Mouse (Mus musculus) lung, embryonic 14.5 days (tissue): Measurements from ENCODE around the gene Hspbp1. TPM values are rescaled to one million over a fixed set of nuclear protein-coding genes. Genes with fewer than 3 reads are reported as not detected.
A peak's percentile ranks its signal among the peaks of the same experiment; 100 is the strongest.

Experiments
- ATAC-seq: fragments of 200-750 bp; cut with Nextera tagmentation; 2 replicates; pipeline ENCODE4 v1.8.0; 2017; ENCODE audit warnings: mild to moderate bottlenecking, moderate TSS enrichment, moderate library complexity; ENCODE audit not compliant: insufficient read depth
- DNase-seq: peaks from one replicate; pipeline ENCODE4 v3.0.0-alpha.2; 2015
- H3K27ac ChIP-seq: fragments of 300-500 bp; sonication (generic); 2 replicates; pipeline ENCODE4 v1.5.1; 2014; ENCODE audit warnings: low read depth, mild to moderate bottlenecking, moderate library complexity
- H3K27me3 ChIP-seq: fragments of 300-500 bp; sonication (generic); 2 replicates; pipeline ENCODE4 v1.6.1; 2014; ENCODE audit warnings: low read length, control low read depth; ENCODE audit not compliant: insufficient read depth
- H3K36me3 ChIP-seq: fragments of 300-500 bp; sonication (generic); 2 replicates; pipeline ENCODE4 v1.6.1; 2014; ENCODE audit warnings: control low read depth; ENCODE audit not compliant: insufficient read depth
- H3K4me1 ChIP-seq: fragments of 300-500 bp; sonication (generic); 2 replicates; pipeline ENCODE4 v1.6.1; 2014; ENCODE audit warnings: antibody characterized with exemption, control low read depth; ENCODE audit not compliant: insufficient read depth
- H3K4me2 ChIP-seq: fragments of 300-500 bp; sonication (generic); 2 replicates; pipeline ENCODE4 v1.6.1; 2014; ENCODE audit warnings: mild to moderate bottlenecking
- H3K4me3 ChIP-seq: fragments of 300-500 bp; sonication (generic); 2 replicates; pipeline ENCODE4 v1.5.1; 2014; ENCODE audit warnings: low read depth, low read length
- H3K9ac ChIP-seq: fragments of 300-500 bp; sonication (generic); 2 replicates; pipeline ENCODE4 v1.6.1; 2014
- H3K9me3 ChIP-seq: fragments of 300-500 bp; sonication (generic); 2 replicates; pipeline ENCODE4 v1.6.1; 2016; ENCODE audit warnings: low read depth, low read length, control low read depth
- CTCF ChIP-seq: IDR thresholded peaks from 2 replicates; pipeline ENCODE4 v1.5.1; 2016; ENCODE audit warnings: antibody characterized with exemption, low read depth
- WGBS: fragments of 180-500 bp; shearing (Covaris S2); extraction: QIAGEN DNeasy Blood & Tissue Kit; methylation state at CpG from one replicate; pipeline ENCODE4 v1.1.7; 2014; 5-methylcytosine and 5-hydroxymethylcytosine counted together
- polyA plus RNA-seq: library from polyadenylated mRNA; unstranded; fragments of >200 nt; fragmentation: Nextera tagmentation; extraction: Ambion mirVana; gene quantifications from 2 replicates; pipeline ENCODE4 v1.2.1, GENCODE M21; 2014

Hspbp1 gene
- polyA plus RNA-seq, 1 experiment from 2014 or later: 98.5 TPM

GRCm38 (mm10) chr7:4669156-4669555, 15.7 kb downstream of the Hspbp1 start:
- H3K36me3 ChIP-seq: peaks cover 46% of the 10 kb centered on the region
- no peak for TF ChIP-seq CTCF
- no peak overlapping the region for H3K4me2 ChIP-seq
- no peaks in the 10 kb centered on the region for H3K27me3 ChIP-seq
- H3K4me1 ChIP-seq: no peaks in the 10 kb centered on the region
- H3K9me3 ChIP-seq: no peaks in the 10 kb centered on the region
- WGBS: 96% methylated on average over 9 of the region's 9 CpGs
- H3K9ac ChIP-seq: no peak overlapping the region
- no peak for ATAC-seq
- no peak overlapping the region for H3K4me3 ChIP-seq
- DNase-seq: no peak
- no peak overlapping the region for H3K27ac ChIP-seq

- Histone ChIP-seq H3K4me1 (no peaks in the 10 kb centered on the region), H3K27ac (no peak overlapping the region), H3K9ac (no peak overlapping the region), H3K4me3 (no peak overlapping the region), H3K9me3 (no peaks in the 10 kb centered on the region), H3K36me3 (peaks cover 49% of the 10 kb centered on the region), H3K4me2 (no peak overlapping the region), H3K27me3 (no peaks in the 10 kb centered on the region)
- no peak for TF ChIP-seq CTCF
- WGBS: 96% methylated on average over 8 of the region's 8 CpGs
- ATAC-seq (no peak), DNase-seq (no peak)
These were observed 16.4 kb downstream of the Hspbp1 start for GRCm38 (mm10) chr7:4668506-4668905.

DNA sequence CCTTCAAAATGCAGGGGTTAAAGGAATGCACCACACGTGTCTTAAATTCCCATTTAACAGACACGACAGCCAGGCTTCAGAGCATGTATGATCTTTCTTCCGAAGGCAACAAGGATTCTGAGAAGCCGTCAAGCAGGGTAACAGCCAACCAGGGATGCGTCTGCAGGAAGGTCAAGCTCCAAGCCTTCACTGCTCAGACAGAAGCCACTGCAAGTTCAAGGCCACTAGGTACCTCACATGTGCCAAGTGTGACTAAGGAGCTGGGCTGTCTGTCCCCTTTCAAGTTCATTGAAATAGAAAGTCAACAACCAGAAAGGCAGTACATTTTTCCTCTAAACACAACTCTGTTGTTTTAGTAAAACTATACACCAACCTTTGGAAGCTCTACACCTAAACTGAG, 18.0 kb downstream of the Hspbp1 start:
- WGBS: 96% methylated on average over 5 of the region's 5 CpGs
- H3K36me3 ChIP-seq: peaks cover 58% of the 10 kb centered on the region
- no peak for ATAC-seq

GRCm38 (mm10) chr7:4663742-4664141, 21.1 kb downstream of the Hspbp1 start:
- 87% methylated on average over 2 of the region's 2 CpGs for WGBS
- no peak overlapping the region for H3K4me2 ChIP-seq
- H3K27ac ChIP-seq: no peak overlapping the region
- ATAC-seq (no peak), DNase-seq (no peak)
- no peak overlapping the region for H3K9ac ChIP-seq
- H3K4me1 ChIP-seq: no peaks in the 10 kb centered on the region
- no peaks in the 10 kb centered on the region for H3K9me3 ChIP-seq
- no peak for TF ChIP-seq CTCF
- H3K36me3 ChIP-seq: peaks cover 45% of the 10 kb centered on the region
- H3K27me3 ChIP-seq: no peaks in the 10 kb centered on the region
- no peak overlapping the region for H3K4me3 ChIP-seq

More for the DNA sequence above, 18.0 kb downstream of the Hspbp1 start:
- H3K4me2 ChIP-seq: no peak overlapping the region
- H3K9ac ChIP-seq: no peak overlapping the region
- DNase-seq: no peak
- no peak overlapping the region for H3K27ac ChIP-seq
- no peak for TF ChIP-seq CTCF
- H3K9me3 ChIP-seq: no peaks in the 10 kb centered on the region
- no peaks in the 10 kb centered on the region for H3K27me3 ChIP-seq
- no peaks in the 10 kb centered on the region for H3K4me1 ChIP-seq
- H3K4me3 ChIP-seq: no peak overlapping the region

- Histone ChIP-seq H3K36me3 (peaks cover 42% of the 10 kb centered on the region), H3K9ac (no peak overlapping the region), H3K4me1 (no peaks in the 10 kb centered on the region), H3K9me3 (no peaks in the 10 kb centered on the region), H3K4me3 (no peak overlapping the region), H3K27me3 (no peaks in the 10 kb centered on the region), H3K4me2 (no peak overlapping the region), H3K27ac (no peak overlapping the region)
- 69% methylated on average over 8 of the region's 8 CpGs for WGBS
- no peak for TF ChIP-seq CTCF
- no peak for ATAC-seq
- no peak for DNase-seq
These were observed 21.7 kb downstream of the Hspbp1 start for GRCm38 (mm10) chr7:4663179-4663578.

- Histone ChIP-seq H3K9me3 (no peaks in the 10 kb centered on the region), H3K27ac (peak overlapping the region; percentile 96), H3K9ac (peak overlapping the region; percentile 90), H3K4me3 (peak overlapping the region; percentile 89), H3K27me3 (no peaks in the 10 kb centered on the region), H3K36me3 (peaks cover 26% of the 10 kb centered on the region), H3K4me2 (peak overlapping the region; percentile 93), H3K4me1 (0 out of 2 replicates have a peak, but pooled peaks cover 6% of the 10 kb centered on the region)
- WGBS: 50% methylated on average over 3 of the region's 3 CpGs
- DNase-seq: peak; percentile 23
- no peak for TF ChIP-seq CTCF
- ATAC-seq: no peak
These were observed 24.9 kb downstream of the Hspbp1 start for GRCm38 (mm10) chr7:4659911-4660443.

DNA sequence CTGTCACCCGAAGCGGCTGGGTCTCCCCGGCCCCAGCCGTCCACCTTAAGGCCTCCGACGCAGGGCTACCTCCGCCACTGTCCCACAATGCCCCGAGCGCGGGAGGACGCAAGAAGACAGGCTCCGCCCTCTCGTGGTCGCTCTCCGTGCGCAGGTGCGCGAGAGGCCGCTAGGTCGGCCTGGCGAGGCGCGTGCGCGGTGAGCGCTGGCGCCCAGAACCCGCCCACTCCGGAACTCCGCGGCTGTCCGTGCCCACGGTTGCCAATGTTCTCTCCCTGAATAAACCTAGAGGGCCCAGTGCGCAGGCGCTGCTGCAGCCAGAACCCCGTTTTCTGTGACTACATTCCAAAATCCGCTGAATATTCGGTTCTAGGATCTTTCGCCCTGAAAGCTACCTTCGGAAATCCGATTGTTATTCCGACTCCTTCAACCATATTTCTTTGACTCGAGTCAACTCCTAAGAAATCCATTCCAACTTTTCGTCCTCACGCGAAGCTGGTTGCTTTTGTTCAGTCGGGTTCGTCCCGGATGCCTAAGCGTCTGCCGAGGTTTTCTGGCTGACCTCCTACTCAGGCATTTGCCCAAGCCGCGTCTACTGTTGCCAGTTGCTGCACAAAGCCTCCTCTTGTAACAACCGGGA, 25.8 kb downstream of the Hspbp1 start, which contains the start of gene Ppp6r1:
Gene Ppp6r1, minus strand, starts transcription at position 108 of the 640 bp plus-strand sequence.
- Histone ChIP-seq H3K9me3 (no peaks in the 10 kb centered on the region), H3K27ac (peak within 1 kb of the TSS; percentile 96), H3K4me1 (0 out of 2 replicates have a peak, but pooled peaks cover 6% of the 10 kb centered on the region), H3K27me3 (no peaks in the 10 kb centered on the region), H3K9ac (peak within 1 kb of the TSS; percentile 90), H3K4me3 (peak within 1 kb of the TSS; percentile 89), H3K36me3 (peaks cover 18% of the 10 kb centered on the region), H3K4me2 (peak within 1 kb of the TSS; percentile 93)
- under 1% methylated on average over 54 of the region's 54 CpGs for WGBS
- ATAC-seq (peak; percentile 97), DNase-seq (peak; percentile 98)
- peak; percentile 55 for TF ChIP-seq CTCF
